Mouse (Mus musculus): ENCODE results near the gene Egflam.

The Egflam gene

DNA sequence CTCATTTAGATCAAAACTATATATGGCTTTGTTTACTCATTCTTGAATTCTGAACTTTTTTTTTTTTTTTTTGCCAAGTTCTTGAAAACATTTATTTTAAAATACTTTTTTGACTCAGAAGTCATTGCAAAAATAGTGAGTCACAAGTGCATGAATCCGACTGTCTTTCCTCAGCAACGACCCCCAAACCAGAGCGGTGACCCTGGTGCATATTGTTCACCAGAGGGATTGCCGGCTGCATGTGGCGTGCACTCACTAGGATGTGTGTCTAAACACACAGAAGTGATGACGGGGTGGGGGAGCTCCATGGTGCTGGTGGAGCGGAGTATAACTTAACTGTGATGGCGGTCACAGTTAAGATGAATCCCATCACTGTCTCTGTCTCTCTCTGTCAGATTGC lies 224.4 kb downstream of the Egflam start:
- no peak for DNase-seq (ENCODE audit: low spot score in 2 of 2)

- DNase-seq (ENCODE audit: low spot score in 2 of 2), result no peak
Measured at GRCm38 (mm10) chr15:7173346-7173745, 224.8 kb downstream of the Egflam start.

DNA sequence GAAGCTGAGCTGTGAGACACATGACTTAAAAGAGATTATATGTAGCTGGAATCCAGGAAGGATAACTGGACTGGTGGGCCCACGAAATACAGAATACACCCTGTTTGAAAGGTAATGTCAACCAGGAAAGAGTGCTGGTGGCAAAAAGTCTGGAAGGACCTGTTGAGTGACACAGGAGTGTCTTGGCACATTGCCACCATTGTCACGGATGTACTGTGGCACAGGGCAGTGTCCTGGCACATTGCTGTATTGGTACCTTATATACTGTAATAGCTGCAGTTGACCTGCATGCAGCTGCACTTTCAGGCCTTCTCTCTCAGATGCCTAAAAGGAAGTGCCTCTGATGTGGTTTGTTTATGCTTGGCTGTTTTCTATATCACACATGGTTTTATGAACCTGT lies 225.3 kb downstream of the Egflam start:
- DNase-seq (ENCODE audit: low spot score in 2 of 2), result no peak

DNA sequence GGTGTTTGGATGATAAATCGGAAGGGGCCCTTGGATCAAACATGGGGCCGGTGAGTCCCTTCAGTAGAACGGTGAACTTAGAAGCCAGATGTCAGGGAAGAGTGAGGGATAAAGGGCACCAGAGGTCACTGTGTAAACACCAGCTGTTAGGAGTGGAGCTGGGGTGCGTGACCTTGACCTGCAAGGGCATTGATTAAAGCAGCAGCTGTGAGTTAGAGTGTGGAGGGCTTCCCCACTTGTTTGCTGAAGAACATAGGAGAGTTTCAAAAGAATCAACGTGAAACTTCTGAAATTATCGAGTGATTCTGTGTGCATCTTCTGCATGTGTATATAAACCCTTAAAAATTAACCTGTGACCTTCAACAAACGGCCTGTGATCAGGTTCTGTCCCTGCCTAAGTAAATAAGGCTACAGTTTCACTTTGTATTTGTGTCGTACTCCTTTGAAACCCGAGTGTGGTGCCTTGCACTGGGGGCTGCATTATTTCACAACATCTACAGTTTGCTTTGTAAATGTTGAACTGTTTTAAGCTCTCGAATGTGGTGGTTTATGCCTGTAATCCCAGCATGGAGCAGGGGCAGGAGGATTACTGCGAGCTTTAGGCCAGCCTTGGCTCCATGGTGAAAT lies 230.2 kb downstream of the Egflam start:
- DNase-seq (ENCODE audit: low spot score in 2 of 2), result peak in 1 of 2 experiments; percentile 5

DNA sequence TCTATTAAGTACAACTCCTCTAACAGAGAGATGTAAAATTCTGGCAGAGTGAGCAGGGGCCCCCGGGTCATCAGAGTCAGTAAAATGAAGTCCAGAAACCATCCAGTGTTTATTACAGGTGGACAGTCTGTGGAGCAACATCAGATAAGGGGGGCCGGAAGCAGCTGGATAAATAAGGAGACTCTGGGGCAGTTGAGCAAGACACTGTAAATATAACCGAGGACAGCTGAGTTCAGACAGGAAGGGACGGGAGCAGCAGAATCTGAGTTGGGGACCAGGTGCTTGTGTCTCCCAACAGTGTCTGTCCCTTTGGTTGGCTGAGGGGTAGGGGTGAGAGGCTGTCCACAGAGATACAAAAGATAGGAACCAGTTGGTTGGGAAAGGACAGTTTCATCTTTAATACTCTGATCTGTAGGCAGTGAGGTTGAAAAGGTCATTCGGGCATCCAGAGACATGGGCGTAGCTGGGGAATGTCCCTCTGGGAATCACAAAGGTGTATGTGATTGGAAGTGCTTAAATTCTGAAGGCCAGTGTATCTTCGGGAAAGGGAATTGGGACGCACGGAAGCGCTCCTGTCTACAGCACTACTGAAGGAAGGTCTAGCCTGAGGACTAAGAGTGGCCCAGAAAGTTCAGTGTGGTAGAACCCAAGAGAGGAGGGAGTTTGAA lies 230.8 kb downstream of the Egflam start:
- DNase-seq (ENCODE audit: low spot score in 2 of 2), result peak in 1 of 2 experiments; percentile 14

- DNase-seq (ENCODE audit: low spot score in 2 of 2), result peak in 1 of 2 experiments; percentile 5
Measured at GRCm38 (mm10) chr15:7166735-7167134, 231.5 kb downstream of the Egflam start.

DNA sequence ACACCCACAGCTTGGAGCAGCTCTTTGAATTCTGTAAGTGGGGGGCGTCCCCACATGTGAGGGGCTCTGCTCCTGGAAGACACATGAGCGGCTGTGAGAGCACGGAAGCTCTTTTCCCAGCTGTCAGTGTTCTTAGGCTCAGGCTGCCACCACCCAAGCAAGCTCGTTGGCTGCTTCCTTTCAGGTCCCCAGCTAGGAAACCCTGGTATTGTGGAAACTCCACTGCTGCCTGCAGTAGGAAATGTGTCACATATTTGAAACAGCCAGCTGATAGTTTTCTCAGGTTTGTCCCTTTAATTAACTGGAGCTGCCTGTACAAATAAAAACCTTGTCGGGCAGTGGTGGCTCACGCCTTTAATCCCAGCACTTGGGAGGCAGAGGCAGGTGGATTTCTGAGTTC lies 234.3 kb downstream of the Egflam start:
- no peak for DNase-seq (ENCODE audit: low spot score in 2 of 2)

- no peak for DNase-seq (ENCODE audit: low spot score in 2 of 2)
Measured at GRCm38 (mm10) chr15:7160321-7160720, 237.9 kb downstream of the Egflam start.

DNA sequence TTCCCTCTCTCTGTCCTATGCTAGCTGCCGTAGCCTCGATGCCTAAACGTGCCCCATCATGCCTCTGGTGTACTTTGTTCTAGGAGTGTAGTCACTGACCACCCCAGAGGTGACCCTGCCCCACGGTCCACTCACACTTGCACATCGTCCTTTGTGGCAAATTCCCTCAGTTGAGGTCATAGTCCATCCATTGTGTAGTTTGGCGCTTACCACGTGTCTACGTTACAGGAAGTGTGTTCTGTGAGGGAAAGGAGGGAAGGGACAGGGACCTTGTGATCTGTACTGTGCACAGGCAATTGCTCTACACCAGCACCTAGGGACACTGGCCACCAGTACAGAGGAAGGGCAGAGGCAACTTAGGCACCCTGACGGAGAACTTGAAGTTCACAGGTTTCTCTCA lies 238.3 kb downstream of the Egflam start:
- no peak for DNase-seq (ENCODE audit: low spot score in 2 of 2)

DNA sequence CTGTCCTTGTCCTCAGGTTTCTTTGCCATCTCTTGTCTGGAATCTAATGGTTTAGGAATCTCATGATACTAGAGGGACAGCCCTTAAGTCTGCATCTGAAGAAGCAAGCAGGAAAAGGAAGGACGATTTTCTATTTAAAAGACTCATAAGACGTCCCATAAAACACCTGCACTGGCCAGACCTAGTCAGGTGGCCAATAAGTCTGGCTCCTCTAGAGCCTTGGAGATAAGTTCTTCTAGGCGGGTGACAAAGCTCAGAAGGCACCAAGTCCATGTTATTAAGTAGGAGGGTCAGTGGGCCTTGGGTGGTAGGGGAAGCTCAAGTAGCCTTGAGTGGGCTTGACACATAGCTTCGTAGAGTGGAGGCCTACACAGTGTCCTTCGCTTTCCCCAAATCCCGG lies 240.5 kb downstream of the Egflam start:
- DNase-seq (ENCODE audit: low spot score in 2 of 2), result no peak
